Mouse (Mus musculus) cortical plate, adult 2 months (tissue): ENCODE results near the gene Clec1b.

Source experiments
- CTCF ChIP-seq: fragments of 200-500 bp; IDR thresholded peaks from 2 replicates; pipeline ENCODE4 v1.5.1; 2011; ENCODE audit warnings: mild to moderate bottlenecking, control low read depth, low read length; ENCODE audit not compliant: insufficient read depth; ENCODE audit errors: extremely low read depth
- POLR2A ChIP-seq: fragments of 200-500 bp; IDR thresholded peaks from 2 replicates; pipeline ENCODE4 v1.6.1; 2011; ENCODE audit warnings: mild to moderate bottlenecking, low read length, control low read depth; ENCODE audit not compliant: insufficient read depth; ENCODE audit errors: extremely low read depth

DNA sequence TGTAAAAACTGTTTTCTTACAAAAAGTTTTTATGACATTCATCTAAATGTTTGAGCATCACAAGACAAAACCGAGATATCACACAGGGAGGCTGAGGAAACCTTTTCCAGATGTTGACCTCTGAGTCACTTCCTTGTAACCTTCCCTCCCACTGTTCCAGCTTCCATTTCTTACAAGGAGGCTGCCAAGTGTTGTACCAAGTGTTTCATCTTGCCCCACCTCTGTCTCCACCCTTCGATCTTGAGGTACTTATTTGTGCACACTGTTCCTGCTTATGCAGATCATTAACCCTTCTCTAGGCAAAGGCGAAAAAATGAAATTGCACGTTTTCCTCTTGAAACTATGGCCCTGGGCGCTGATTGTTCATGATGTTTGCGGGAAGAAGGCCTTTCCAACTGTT is 52.6 kb downstream of the Clec1b start:
- TF ChIP-seq CTCF (no peak), POLR2A (no peak)
